Mouse (Mus musculus): ENCODE data around the gene Dnase1. TPM values are rescaled to one million over a fixed set of nuclear protein-coding genes. Genes with fewer than 3 reads are reported as not detected.

The Dnase1 gene
- polyA plus RNA-seq, 1 experiment: 1.5 TPM

GRCm38 (mm10) chr16:4021241-4021640, 15.5 kb upstream of the Dnase1 start:
- Histone ChIP-seq H3K79me3 (ENCODE audit: low read depth) (no peaks in the 10 kb centered on the region), H3K4me3 (ENCODE audit: insufficient read depth, poor library complexity, severe bottlenecking) (no peak overlapping the region), H3ac (ENCODE audit: control insufficient read depth, insufficient read length, low read depth) (no peak overlapping the region), H3K36me3 (ENCODE audit: control insufficient read depth, insufficient read depth) (no peaks in the 10 kb centered on the region), H3K79me2 (ENCODE audit: control insufficient read depth, insufficient read depth) (no peaks in the 10 kb centered on the region), H3K27me3 (ENCODE audit: control insufficient read depth, insufficient read depth, insufficient read length) (no peaks in the 10 kb centered on the region)
- TF ChIP-seq CTCF (IDR thresholded peaks at IDR 0.05; ENCODE audit: control insufficient read depth, insufficient read depth, insufficient read length) (no peak), MYOD1 (IDR thresholded peaks at IDR 0.05; ENCODE audit: control insufficient read depth, insufficient read length, low read depth) (no peak), MAX (IDR thresholded peaks at IDR 0.05) (no peak), FOSL1 (IDR thresholded peaks at IDR 0.05; ENCODE audit: insufficient read depth, low read length, poor library complexity, severe bottlenecking) (no peak), USF1 (IDR thresholded peaks at IDR 0.05; ENCODE audit: low read depth) (no peak), MYOG (IDR thresholded peaks at IDR 0.05; ENCODE audit: control insufficient read depth, extremely low read depth, insufficient read length) (no peak), CEBPB (IDR thresholded peaks at IDR 0.05; ENCODE audit: low read depth) (no peak)

DNA sequence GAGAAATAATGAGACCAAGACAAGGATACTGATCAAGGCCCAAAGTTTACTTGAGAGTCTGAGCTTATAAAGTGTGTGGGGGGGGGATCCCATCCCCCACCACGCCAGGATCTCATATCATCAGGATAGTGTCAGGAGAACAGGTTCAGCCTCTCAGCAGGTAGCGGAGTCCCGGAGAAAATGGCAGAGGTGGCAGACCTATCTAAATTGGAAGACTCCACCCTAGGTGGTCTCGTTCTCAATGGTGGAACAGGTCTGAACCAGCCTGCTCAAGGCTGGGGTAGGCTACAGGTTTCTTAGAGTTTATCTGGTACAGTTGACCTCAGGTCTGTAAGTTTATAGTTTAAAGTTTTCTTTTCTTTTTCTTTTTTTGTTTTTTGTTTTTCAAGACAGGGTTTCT, 14.0 kb upstream of the Dnase1 start:
- H3K79me3 ChIP-seq (ENCODE audit: low read depth): no peaks in the 10 kb centered on the region
- TF ChIP-seq CEBPB (IDR thresholded peaks at IDR 0.05; ENCODE audit: low read depth) (no peak), FOSL1 (IDR thresholded peaks at IDR 0.05; ENCODE audit: insufficient read depth, low read length, poor library complexity, severe bottlenecking) (no peak), USF1 (IDR thresholded peaks at IDR 0.05; ENCODE audit: low read depth) (no peak), MYOD1 (IDR thresholded peaks at IDR 0.05; ENCODE audit: control insufficient read depth, insufficient read length, low read depth) (no peak), MAX (IDR thresholded peaks at IDR 0.05) (no peak)

GRCm38 (mm10) chr16:4026672-4027071, 10.1 kb upstream of the Dnase1 start:
- TF ChIP-seq MYOD1 (IDR thresholded peaks at IDR 0.05; ENCODE audit: control insufficient read depth, insufficient read length, low read depth) (no peak), CEBPB (IDR thresholded peaks at IDR 0.05; ENCODE audit: low read depth) (no peak), FOSL1 (IDR thresholded peaks at IDR 0.05; ENCODE audit: insufficient read depth, low read length, poor library complexity, severe bottlenecking) (no peak), USF1 (IDR thresholded peaks at IDR 0.05; ENCODE audit: low read depth) (no peak)
- Histone ChIP-seq H3K27me3 (ENCODE audit: control insufficient read depth, insufficient read depth, insufficient read length) (no peaks in the 10 kb centered on the region), H3K4me3 (ENCODE audit: insufficient read depth, poor library complexity, severe bottlenecking) (no peak overlapping the region), H3K79me2 (ENCODE audit: control insufficient read depth, insufficient read depth) (no peaks in the 10 kb centered on the region), H3K36me3 (ENCODE audit: control insufficient read depth, insufficient read depth) (no peaks in the 10 kb centered on the region), H3K79me3 (ENCODE audit: low read depth) (no peaks in the 10 kb centered on the region), H3ac (ENCODE audit: control insufficient read depth, insufficient read length, low read depth) (no peak overlapping the region)

More for the DNA sequence above, 14.0 kb upstream of the Dnase1 start:
- Histone ChIP-seq H3K4me3 (ENCODE audit: insufficient read depth, poor library complexity, severe bottlenecking) (no peak overlapping the region), H3K36me3 (ENCODE audit: control insufficient read depth, insufficient read depth) (no peaks in the 10 kb centered on the region), H3K27me3 (ENCODE audit: control insufficient read depth, insufficient read depth, insufficient read length) (no peaks in the 10 kb centered on the region), H3K79me2 (ENCODE audit: control insufficient read depth, insufficient read depth) (no peaks in the 10 kb centered on the region), H3ac (ENCODE audit: control insufficient read depth, insufficient read length, low read depth) (no peak overlapping the region)

DNA sequence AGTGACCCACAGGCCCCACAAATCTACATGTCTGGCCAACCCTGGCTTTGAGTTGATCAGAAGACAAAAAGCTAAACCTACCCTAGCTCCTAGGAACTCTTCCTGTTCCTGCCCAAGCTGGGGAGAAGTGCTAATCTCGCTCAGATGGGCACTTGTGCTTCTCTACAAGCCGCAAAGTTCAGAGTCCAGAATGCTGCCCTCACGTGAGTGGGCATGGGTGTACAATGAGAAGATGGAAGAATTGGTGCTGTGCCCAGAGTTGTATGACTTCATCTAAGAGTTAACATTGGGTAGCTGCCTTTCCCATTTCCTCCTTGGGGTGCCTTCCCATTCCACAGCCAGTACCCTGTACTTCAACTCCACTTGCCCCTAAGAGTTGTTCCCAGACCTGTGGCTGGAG, 9.5 kb upstream of the Dnase1 start:
- TF ChIP-seq USF1 (IDR thresholded peaks at IDR 0.05; ENCODE audit: low read depth): no peak
- no peak for TF ChIP-seq MYOD1 (IDR thresholded peaks at IDR 0.05; ENCODE audit: control insufficient read depth, insufficient read length, low read depth)
- TF ChIP-seq CEBPB (IDR thresholded peaks at IDR 0.05; ENCODE audit: low read depth): no peak
- Histone ChIP-seq H3K79me3 (ENCODE audit: low read depth) (no peaks in the 10 kb centered on the region), H3K36me3 (ENCODE audit: control insufficient read depth, insufficient read depth) (no peaks in the 10 kb centered on the region), H3K4me3 (ENCODE audit: insufficient read depth, poor library complexity, severe bottlenecking) (no peak overlapping the region), H3K79me2 (ENCODE audit: control insufficient read depth, insufficient read depth) (no peaks in the 10 kb centered on the region), H3K27me3 (ENCODE audit: control insufficient read depth, insufficient read depth, insufficient read length) (no peaks in the 10 kb centered on the region), H3ac (ENCODE audit: control insufficient read depth, insufficient read length, low read depth) (no peak overlapping the region)

DNA sequence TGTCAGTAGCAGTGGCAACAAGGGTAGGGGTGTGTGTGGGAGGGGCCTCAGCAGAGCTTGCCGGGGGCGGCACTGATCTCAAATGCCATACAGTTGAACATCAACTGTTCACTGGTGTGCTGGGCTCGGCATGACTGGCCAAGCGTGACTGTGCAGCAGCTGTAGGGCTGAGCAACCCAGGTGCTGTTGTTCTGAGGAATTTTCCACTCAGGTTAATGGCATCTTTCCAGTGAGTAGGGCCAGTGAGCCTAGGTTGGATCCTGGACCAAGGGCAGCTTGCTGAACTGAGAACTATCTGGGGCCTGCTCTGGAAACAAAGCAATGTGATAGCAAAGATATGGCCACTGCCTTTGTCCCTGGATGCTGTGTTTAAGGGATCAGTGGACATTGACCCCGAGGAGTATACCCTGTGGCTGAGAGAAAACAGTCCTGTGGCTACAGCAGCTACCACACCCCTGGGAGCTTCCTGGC, 7.3 kb upstream of the Dnase1 start:
- no peak overlapping the region for H3K4me3 ChIP-seq (ENCODE audit: insufficient read depth, poor library complexity, severe bottlenecking)
- H3ac ChIP-seq (ENCODE audit: control insufficient read depth, insufficient read length, low read depth): no peak overlapping the region
- TF ChIP-seq USF1 (IDR thresholded peaks at IDR 0.05; ENCODE audit: low read depth) (no peak), MYOD1 (IDR thresholded peaks at IDR 0.05; ENCODE audit: control insufficient read depth, insufficient read length, low read depth) (no peak), FOSL1 (IDR thresholded peaks at IDR 0.05; ENCODE audit: insufficient read depth, low read length, poor library complexity, severe bottlenecking) (no peak), CTCF (IDR thresholded peaks at IDR 0.05; ENCODE audit: control insufficient read depth, insufficient read depth, insufficient read length) (no peak), MYOG (IDR thresholded peaks at IDR 0.05; ENCODE audit: control insufficient read depth, extremely low read depth, insufficient read length) (no peak), CEBPB (IDR thresholded peaks at IDR 0.05; ENCODE audit: low read depth) (no peak), MAX (IDR thresholded peaks at IDR 0.05) (no peak)
- no peaks in the 10 kb centered on the region for H3K27me3 ChIP-seq (ENCODE audit: control insufficient read depth, insufficient read depth, insufficient read length)
- H3K79me3 ChIP-seq (ENCODE audit: low read depth): no peaks in the 10 kb centered on the region
- no peaks in the 10 kb centered on the region for H3K36me3 ChIP-seq (ENCODE audit: control insufficient read depth, insufficient read depth)
- H3K79me2 ChIP-seq (ENCODE audit: control insufficient read depth, insufficient read depth): no peaks in the 10 kb centered on the region

DNA sequence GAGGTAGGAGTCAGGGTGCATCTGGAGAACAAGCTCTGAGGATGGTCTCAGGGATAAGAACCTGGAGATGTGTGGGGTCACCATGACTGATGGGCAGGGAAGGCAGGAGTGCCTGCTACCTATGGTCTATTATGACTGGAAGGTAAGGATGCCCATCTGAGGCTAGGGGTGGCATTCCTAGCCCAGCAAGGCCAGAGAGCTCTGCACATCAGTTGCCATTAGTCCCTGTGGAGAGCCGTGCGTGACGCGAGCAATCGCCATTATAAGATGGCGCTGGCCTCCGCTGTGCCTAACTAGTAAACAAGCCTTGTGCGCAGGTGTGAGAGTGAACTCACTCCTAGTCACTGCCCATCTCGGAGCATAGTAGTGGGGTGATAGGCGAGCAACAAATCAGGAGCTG, 6.2 kb upstream of the Dnase1 start:
- Histone ChIP-seq H3K36me3 (ENCODE audit: control insufficient read depth, insufficient read depth) (no peaks in the 10 kb centered on the region), H3K79me2 (ENCODE audit: control insufficient read depth, insufficient read depth) (no peaks in the 10 kb centered on the region), H3K27me3 (ENCODE audit: control insufficient read depth, insufficient read depth, insufficient read length) (no peaks in the 10 kb centered on the region), H3ac (ENCODE audit: control insufficient read depth, insufficient read length, low read depth) (no peak overlapping the region), H3K79me3 (ENCODE audit: low read depth) (no peaks in the 10 kb centered on the region), H3K4me3 (ENCODE audit: insufficient read depth, poor library complexity, severe bottlenecking) (no peak overlapping the region)
- TF ChIP-seq USF1 (IDR thresholded peaks at IDR 0.05; ENCODE audit: low read depth) (no peak), CEBPB (IDR thresholded peaks at IDR 0.05; ENCODE audit: low read depth) (no peak), CTCF (IDR thresholded peaks at IDR 0.05; ENCODE audit: control insufficient read depth, insufficient read depth, insufficient read length) (no peak), MYOD1 (IDR thresholded peaks at IDR 0.05; ENCODE audit: control insufficient read depth, insufficient read length, low read depth) (no peak)

Measured in C2C12 (cell line).